Mouse (Mus musculus): ENCODE measurements at regions not wholly inside any gene's neighbourhood (a gene's known extent, or its start where the extent isn't known, plus 50 kb on each side); places are given as distances from the start of the nearest gene placed in this dataset.
"Not testable (repeated sequence)": the region's sequence is repeated elsewhere in the genome, so short reads cannot be mapped to it uniquely, and the experiment has no call there.

GRCm38 (mm10) chr16:12802651-12803050 is 306.8 kb upstream of the Ercc4 start:
- DNase-seq (ENCODE audit: inconsistent ontology term): no peak

- no peak for DNase-seq (ENCODE audit: inconsistent ontology term)
Observed at GRCm38 (mm10) chr16:12807351-12807871, 302.1 kb upstream of the Ercc4 start.

- DNase-seq (ENCODE audit: inconsistent ontology term): peak; percentile 76
Observed at GRCm38 (mm10) chr16:12811088-12811487, 298.4 kb upstream of the Ercc4 start.

GRCm38 (mm10) chr16:12824646-12825045 is 284.8 kb upstream of the Ercc4 start:
- DNase-seq (ENCODE audit: inconsistent ontology term): no peak

- DNase-seq (ENCODE audit: inconsistent ontology term): no peak
Observed at GRCm38 (mm10) chr16:12826222-12826621, 283.3 kb upstream of the Ercc4 start.

- not testable (repeated sequence) for DNase-seq (ENCODE audit: inconsistent ontology term)
Observed at GRCm38 (mm10) chr16:12831308-12831707, 278.2 kb upstream of the Ercc4 start.

- DNase-seq (ENCODE audit: inconsistent ontology term): no peak
Observed at GRCm38 (mm10) chr16:12856356-12856755, 253.1 kb upstream of the Ercc4 start.

- no peak for DNase-seq (ENCODE audit: inconsistent ontology term)
Observed at GRCm38 (mm10) chr16:12859714-12860355, 249.6 kb upstream of the Ercc4 start.

- DNase-seq (ENCODE audit: inconsistent ontology term): no peak
Observed at GRCm38 (mm10) chr16:12862561-12862960, 246.9 kb upstream of the Ercc4 start.

- not testable (repeated sequence) for DNase-seq (ENCODE audit: inconsistent ontology term)
Observed at GRCm38 (mm10) chr16:12878326-12878725, 231.2 kb upstream of the Ercc4 start.

GRCm38 (mm10) chr16:12880011-12880410 is 229.5 kb upstream of the Ercc4 start:
- no peak for DNase-seq (ENCODE audit: inconsistent ontology term)

- no peak for DNase-seq (ENCODE audit: inconsistent ontology term)
Observed at GRCm38 (mm10) chr16:12880481-12880880, 229.0 kb upstream of the Ercc4 start.

- no peak for DNase-seq (ENCODE audit: inconsistent ontology term)
Observed at GRCm38 (mm10) chr16:12882690-12883089, 226.8 kb upstream of the Ercc4 start.

- peak; percentile 71 for DNase-seq (ENCODE audit: inconsistent ontology term)
Observed at GRCm38 (mm10) chr16:12884556-12884955, 224.9 kb upstream of the Ercc4 start.

GRCm38 (mm10) chr16:12886127-12886526 is 223.4 kb upstream of the Ercc4 start:
- DNase-seq (ENCODE audit: inconsistent ontology term): peak; percentile 12

GRCm38 (mm10) chr16:12887381-12887780 is 222.1 kb upstream of the Ercc4 start:
- peak; percentile 94 for DNase-seq (ENCODE audit: inconsistent ontology term)

GRCm38 (mm10) chr16:12890094-12890493 is 219.4 kb upstream of the Ercc4 start:
- DNase-seq (ENCODE audit: inconsistent ontology term): no peak

GRCm38 (mm10) chr16:12890545-12890944 is 218.9 kb upstream of the Ercc4 start:
- DNase-seq (ENCODE audit: inconsistent ontology term): no peak

- no peak for DNase-seq (ENCODE audit: inconsistent ontology term)
Observed at GRCm38 (mm10) chr16:12892658-12893305, 216.7 kb upstream of the Ercc4 start.

- no peak for DNase-seq (ENCODE audit: inconsistent ontology term)
Observed at GRCm38 (mm10) chr16:12897267-12897666, 212.2 kb upstream of the Ercc4 start.

GRCm38 (mm10) chr16:12900670-12901069 is 208.8 kb upstream of the Ercc4 start:
- DNase-seq (ENCODE audit: inconsistent ontology term): no peak

GRCm38 (mm10) chr16:12901096-12901995 is 208.1 kb upstream of the Ercc4 start:
- DNase-seq (ENCODE audit: inconsistent ontology term): peak; percentile 93
